In genomic region chr19:22925284-22925683, GRCm38 (mm10) we compare ENCODE assay signal across 21 mouse cellular contexts.
DNase-seq lines count a peak whose midpoint lies in the region; TF ChIP-seq lines count a peak whose summit lies in the region.
"Had no signal": no experiment of that assay in that cellular context is flagged by ENCODE, and none has a peak within 500 bp of the region (broad histone marks: within the 10 kb centered on the region; RNA-seq: fewer than 3 reads in every experiment).

No protein-coding gene starts in this region.

- intact Hi-C loops in heart, postnatal 25 days (cut with DNase I) = no loop called here
- intact Hi-C loops in left cerebral cortex, adult 2 months (cut with DNase I) = no loop called here
- intact Hi-C loops in left cerebral cortex, postnatal 10 days (cut with DNase I) = no loop called here

- peak overlapping the region; percentile 92 for H3K27ac ChIP-seq in left cerebral cortex, adult 2 months
- 0 out of 2 replicates have a peak overlapping the region, but pooled peaks have one; percentile 45 for H3K27ac ChIP-seq in olfactory bulb, adult 2 months (ENCODE audit: insufficient read depth, low read depth, low read length)
- H3K27ac ChIP-seq: forebrain, embryonic 10.5 days; forebrain, embryonic 13.5 days; heart, embryonic 15.5 days; hindbrain, embryonic 14.5 days; hindbrain, postnatal 0 days had no signal

- no peak for TF ChIP-seq POLR2A in olfactory bulb, adult 2 months (IDR thresholded peaks at IDR 0.05; ENCODE audit: insufficient read depth, low read depth, low read length)

- TF ChIP-seq CTCF in left cerebral cortex, adult 2 months (IDR thresholded peaks at IDR 0.05) = no peak
- TF ChIP-seq CTCF in olfactory bulb, adult 2 months (IDR thresholded peaks at IDR 0.05; ENCODE audit: insufficient read depth, low read depth, low read length) = no peak

- no peak overlapping the region for H3K4me3 ChIP-seq in left cerebral cortex, adult 2 months
- H3K4me3 ChIP-seq in olfactory bulb, adult 2 months (ENCODE audit: insufficient read depth, low read depth, low read length) = no peak overlapping the region
- H3K4me3 ChIP-seq: forebrain, embryonic 10.5 days; forebrain, embryonic 13.5 days; heart, embryonic 12.5 days; heart, embryonic 15.5 days had no signal

- DNase-seq in heart, adult 11 months = peak; percentile 30
- DNase-seq in heart, postnatal 25 days (ENCODE audit: low spot score) = no peak
- DNase-seq in left cerebral cortex, adult 2 months (ENCODE audit: extremely low spot score in 1 of 2, low spot score in 2 of 2) = no peak
- no peak for DNase-seq in left cerebral cortex, postnatal 10 days (ENCODE audit: extremely low spot score in 1 of 2, low spot score in 2 of 2)
- DNase-seq in thymus, postnatal 0 days (ENCODE audit: low spot score) = no peak
- DNase-seq: adrenal gland, adult 2 months; adrenal gland, postnatal 14 days; cerebellum, adult 11-12 months; cerebellum, adult 8-10 months; cerebellum, postnatal 10 days; cerebellum, postnatal 36 days; gastrocnemius, postnatal 14 days; heart, postnatal 10 days; heart, postnatal 4 days had no signal

- WGBS in olfactory bulb, adult 2 months = 43% methylated on average over 3 of the region's 3 CpGs

- H3K4me1 ChIP-seq in olfactory bulb, adult 2 months (ENCODE audit: control insufficient read depth, insufficient read depth, low read length) = peaks cover 9% of the 10 kb centered on the region
- H3K4me1 ChIP-seq: forebrain, embryonic 10.5 days; forebrain, embryonic 13.5 days had no signal
